Mouse (Mus musculus) liver, adult 2 months (tissue): ENCODE measurements around the gene Scaf11. TPM values are rescaled to one million over a fixed set of nuclear protein-coding genes. Genes with fewer than 3 reads are reported as not detected.

Experiments used
- DNase-seq: peaks from one replicate; pipeline ENCODE4 v3.0.0-alpha.2; 2011; ENCODE audit warnings: low read depth, low spot score; ENCODE audit errors: extremely low read depth
- H3K27ac ChIP-seq: fragments of 200-500 bp; replicated peaks from 2 replicates; pipeline ENCODE4 v1.5.1; 2012; ENCODE audit warnings: low read depth, mild to moderate bottlenecking, control low read depth, inconsistent platforms, low read length; ENCODE audit not compliant: insufficient read depth
- H3K27me3 ChIP-seq: fragments of 200-500 bp; 2 replicates; pipeline ENCODE4 v1.6.1; 2012; ENCODE audit warnings: mild to moderate bottlenecking, moderate library complexity, low read length, inconsistent platforms; ENCODE audit not compliant: control insufficient read depth, insufficient read depth
- H3K36me3 ChIP-seq: fragments of 200-500 bp; 2 replicates; pipeline ENCODE4 v1.6.1; 2012; ENCODE audit warnings: low read length, inconsistent platforms; ENCODE audit not compliant: control insufficient read depth, insufficient read depth
- H3K4me1 ChIP-seq: fragments of 200-500 bp; 2 replicates; pipeline ENCODE4 v1.6.1; 2011; ENCODE audit warnings: low read length; ENCODE audit not compliant: control insufficient read depth, insufficient read depth
- H3K4me3 ChIP-seq: fragments of 200-500 bp; 2 replicates; pipeline ENCODE4 v1.5.1; 2011; ENCODE audit warnings: low read depth, mild to moderate bottlenecking, control low read depth, low read length, moderate library complexity; ENCODE audit not compliant: insufficient read depth
- H3K79me2 ChIP-seq: fragments of 200-500 bp; 2 replicates; pipeline ENCODE4 v1.6.1; 2012; ENCODE audit warnings: inconsistent platforms, mild to moderate bottlenecking, low read length, moderate library complexity; ENCODE audit not compliant: control insufficient read depth, insufficient read depth
- H3K9ac ChIP-seq: fragments of 200-500 bp; 2 replicates; pipeline ENCODE4 v1.6.1; 2012; ENCODE audit warnings: low read depth, mild to moderate bottlenecking, control low read depth, inconsistent platforms, low read length
- CTCF ChIP-seq: fragments of 200-500 bp; IDR thresholded peaks from 2 replicates; pipeline ENCODE4 v1.5.1; 2011; ENCODE audit warnings: low read depth, low read length, control low read depth
- POLR2A ChIP-seq: fragments of 200-500 bp; IDR thresholded peaks from 2 replicates; pipeline ENCODE4 v1.6.1; 2011; ENCODE audit warnings: low read length, control low read depth; ENCODE audit not compliant: insufficient read depth; ENCODE audit errors: extremely low read depth
- WGBS: fragments of 180-500 bp; shearing (Covaris S2); methylation state at CpG from one replicate; pipeline ENCODE4 v1.1.7; 2018; 5-methylcytosine and 5-hydroxymethylcytosine counted together
- polyA plus RNA-seq: library from polyadenylated mRNA; depleted of rRNA; stranded (reverse); fragments of >200 nt; gene quantifications from 2 replicates; pipeline ENCODE4 v1.2.3, GENCODE M21; 2012
- total RNA-seq: library from RNA; depleted of rRNA; stranded (reverse); fragments of >200 nt; gene quantifications from 2 replicates; pipeline ENCODE4 v1.2.3, GENCODE M21; 2014

Scaf11 gene
- total and polyA plus RNA-seq, 2 experiments, result 12.1 to 29.2 TPM

DNA sequence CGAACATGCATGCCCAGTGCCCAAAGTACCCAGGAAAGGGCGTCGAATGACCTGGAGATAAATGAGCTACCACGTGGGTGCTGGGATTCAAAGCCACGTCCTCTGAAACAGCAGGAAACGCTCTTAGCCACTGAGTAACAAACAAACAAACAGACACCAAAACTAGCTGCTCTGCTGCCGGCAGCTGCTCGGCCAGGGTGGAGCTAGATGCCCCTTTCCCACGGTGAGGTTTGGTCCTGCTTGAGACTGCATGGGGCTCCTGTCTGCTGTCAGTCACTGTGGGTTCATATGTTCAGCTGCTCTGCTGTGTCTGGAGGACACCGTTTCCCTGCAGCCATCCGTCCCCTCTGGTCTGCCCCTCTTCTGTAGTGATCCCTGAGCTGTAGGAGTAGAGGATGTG is 78.4 kb downstream of the Scaf11 start:
- H3K27ac ChIP-seq, result no peak overlapping the region
- H3K36me3 ChIP-seq, result peaks cover 5% of the 10 kb centered on the region; the same call in 1 of the 2 replicates
- H3K4me3 ChIP-seq, result no peak overlapping the region
- TF ChIP-seq POLR2A (no peak), CTCF (no peak)
- 95% methylated on average over 11 of the region's 11 CpGs for WGBS
- H3K79me2 ChIP-seq, result no peaks in the 10 kb centered on the region
- DNase-seq, result no peak
- H3K9ac ChIP-seq, result no peak overlapping the region
- no peaks in the 10 kb centered on the region for H3K4me1 ChIP-seq
- H3K27me3 ChIP-seq, result no peaks in the 10 kb centered on the region

DNA sequence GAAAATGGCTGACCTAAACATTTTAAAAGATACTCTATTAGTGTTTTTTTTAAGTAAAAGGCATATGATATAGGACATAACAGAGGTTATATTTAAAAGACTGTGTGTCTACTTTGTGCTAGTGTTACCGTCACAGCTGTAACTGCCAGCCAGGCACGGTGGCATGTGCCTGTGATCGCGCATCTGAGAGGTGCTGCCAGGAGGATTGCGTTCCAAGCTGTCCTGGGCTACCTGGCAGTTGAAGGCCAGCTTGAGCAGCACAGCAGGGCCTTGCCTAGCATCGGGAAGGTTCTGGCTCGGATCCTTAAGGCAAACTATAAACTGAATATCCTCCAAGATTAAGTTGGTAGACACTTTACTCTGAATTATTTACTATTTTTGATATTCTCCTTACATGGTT is 82.9 kb downstream of the Scaf11 start:
- DNase-seq, result peak; percentile 74
- Histone ChIP-seq H3K9ac (no peak overlapping the region), H3K79me2 (no peaks in the 10 kb centered on the region), H3K27me3 (no peaks in the 10 kb centered on the region), H3K4me1 (peaks cover 2% of the 10 kb centered on the region), H3K4me3 (no peak overlapping the region), H3K36me3 (peaks cover 1% of the 10 kb centered on the region; the same call in 1 of the 2 replicates), H3K27ac (no peak overlapping the region)
- no peak for TF ChIP-seq POLR2A
- WGBS, result 40% methylated on average over 7 of the region's 7 CpGs

DNA sequence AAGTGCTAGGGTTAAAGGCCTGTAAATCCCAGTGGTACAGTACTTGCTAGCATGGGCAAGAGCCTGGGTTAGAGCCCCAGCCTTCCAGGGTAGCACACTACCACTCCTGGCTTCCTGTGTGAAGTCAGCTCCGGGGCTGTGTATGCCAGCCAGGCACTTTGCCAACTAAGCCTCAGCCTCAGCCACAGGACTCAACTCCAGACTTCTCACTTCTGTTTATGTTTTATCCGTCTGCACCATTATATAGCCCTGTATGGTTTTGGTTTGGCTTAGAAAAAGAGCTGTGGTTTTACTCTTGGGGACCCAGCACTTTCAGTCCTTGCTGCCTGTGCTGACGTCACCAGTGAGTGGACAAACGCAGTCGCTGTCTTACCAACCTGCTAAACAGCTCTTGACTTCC is 83.4 kb downstream of the Scaf11 start:
- H3K4me1 ChIP-seq, result peaks cover 6% of the 10 kb centered on the region
- peak; percentile 57 for DNase-seq
- H3K9ac ChIP-seq, result no peak overlapping the region
- 53% methylated on average over 5 of the region's 5 CpGs for WGBS
- no peak overlapping the region for H3K27ac ChIP-seq
- H3K4me3 ChIP-seq, result no peak overlapping the region
- no peaks in the 10 kb centered on the region for H3K27me3 ChIP-seq
- no peaks in the 10 kb centered on the region for H3K79me2 ChIP-seq
- peaks cover 1% of the 10 kb centered on the region; the same call in 1 of the 2 replicates for H3K36me3 ChIP-seq
- TF ChIP-seq POLR2A (no peak), CTCF (no peak)

- Histone ChIP-seq H3K27me3 (no peaks in the 10 kb centered on the region), H3K36me3 (peaks cover 1% of the 10 kb centered on the region; the same call in 1 of the 2 replicates), H3K4me3 (no peak overlapping the region), H3K4me1 (peaks cover 7% of the 10 kb centered on the region), H3K27ac (no peak overlapping the region), H3K9ac (no peak overlapping the region), H3K79me2 (no peaks in the 10 kb centered on the region)
- no peak for TF ChIP-seq POLR2A
- TF ChIP-seq CTCF, result no peak
- no peak for DNase-seq
- WGBS, result 58% methylated on average over 2 of the region's 2 CpGs
These were observed 84.4 kb downstream of the Scaf11 start for GRCm38 (mm10) chr15:96376214-96376613.

DNA sequence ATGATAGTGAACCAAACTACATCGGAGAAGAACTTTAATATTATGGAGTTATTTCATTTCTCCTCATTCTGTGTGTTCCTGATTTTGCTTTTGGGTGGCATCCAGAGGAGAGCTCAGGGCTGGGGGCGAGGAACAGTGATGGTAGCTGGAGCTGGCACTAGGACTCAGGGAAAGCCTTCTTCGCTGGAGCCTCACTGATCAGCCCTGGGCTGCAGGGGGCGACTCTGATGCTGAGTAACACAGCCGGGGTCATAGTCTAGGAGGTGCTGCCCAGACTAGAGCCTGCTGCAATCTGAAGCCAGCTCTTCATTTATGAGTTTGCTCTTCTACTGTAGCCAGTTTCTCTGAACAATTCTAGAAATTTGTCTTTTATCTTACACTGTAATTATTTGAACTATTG is 87.5 kb downstream of the Scaf11 start:
- WGBS, result 51% methylated on average over 5 of the region's 5 CpGs
- peak; percentile 72 for TF ChIP-seq CTCF
- no peak for TF ChIP-seq POLR2A
- H3K4me3 ChIP-seq, result no peak overlapping the region
- no peak overlapping the region for H3K9ac ChIP-seq
- DNase-seq, result peak; percentile 60
- peaks cover 12% of the 10 kb centered on the region for H3K4me1 ChIP-seq
- H3K36me3 ChIP-seq, result peaks cover 14% of the 10 kb centered on the region
- no peaks in the 10 kb centered on the region for H3K79me2 ChIP-seq
- H3K27me3 ChIP-seq, result no peaks in the 10 kb centered on the region
- H3K27ac ChIP-seq, result no peak overlapping the region

GRCm38 (mm10) chr15:96372628-96373027 is 88.0 kb downstream of the Scaf11 start:
- Histone ChIP-seq H3K9ac (no peak overlapping the region), H3K4me3 (no peak overlapping the region), H3K4me1 (peaks cover 12% of the 10 kb centered on the region), H3K27ac (no peak overlapping the region; the same call in 1 of the 2 replicates), H3K27me3 (no peaks in the 10 kb centered on the region), H3K36me3 (peaks cover 13% of the 10 kb centered on the region), H3K79me2 (no peaks in the 10 kb centered on the region; the same call in 1 of the 2 replicates)
- DNase-seq, result peak; percentile 91
- TF ChIP-seq CTCF (no peak), POLR2A (no peak)
- 41% methylated on average over 6 of the region's 6 CpGs for WGBS
